Mouse (Mus musculus): ENCODE measurements around the gene Scg3.

- TF ChIP-seq CTCF (IDR thresholded peaks at IDR 0.05; ENCODE audit: insufficient read depth, low read length) (no peak), POLR2A (IDR thresholded peaks at IDR 0.05; ENCODE audit: borderline replicate concordance, extremely low read depth, low read depth, low read length) (no peak)
Observed at GRCm38 (mm10) chr9:75683426-75684191, at the start of gene Scg3.

All from lung, adult 2 months (tissue).